Mouse (Mus musculus) spleen, adult 2 months (tissue): ENCODE results near the gene Inpp5b. TPM values are rescaled to one million over a fixed set of nuclear protein-coding genes. Genes with fewer than 3 reads are reported as not detected.

Source experiments
- DNase-seq, 2 experiments: peaks; one replicate each; pipeline versions ENCODE4 v3.0.0 to v3.0.0-alpha.2; 2012 to 2021; ENCODE audit warnings: low spot score in 2 of 2, low read depth in 1 of 2
- H3K27ac ChIP-seq: fragments of 200-500 bp; 2 replicates; pipeline ENCODE4 v1.5.1; 2012; ENCODE audit warnings: low read length, inconsistent platforms; ENCODE audit not compliant: insufficient read depth
- H3K27me3 ChIP-seq: fragments of 200-500 bp; 2 replicates; pipeline ENCODE4 v1.6.1; 2012; ENCODE audit warnings: mild to moderate bottlenecking, moderate library complexity, low read length, inconsistent platforms; ENCODE audit not compliant: control insufficient read depth, insufficient read depth
- H3K36me3 ChIP-seq: fragments of 200-500 bp; 2 replicates; pipeline ENCODE4 v1.6.1; 2012; ENCODE audit warnings: mild to moderate bottlenecking, low read length, inconsistent platforms; ENCODE audit not compliant: control insufficient read depth, insufficient read depth
- H3K4me1 ChIP-seq: fragments of 200-500 bp; 2 replicates; pipeline ENCODE4 v1.6.1; 2011; ENCODE audit warnings: inconsistent platforms; ENCODE audit not compliant: control insufficient read depth, insufficient read depth, insufficient read length
- H3K4me3 ChIP-seq: fragments of 200-500 bp; 2 replicates; pipeline ENCODE4 v1.5.1; 2011; ENCODE audit warnings: mild to moderate bottlenecking, inconsistent platforms; ENCODE audit not compliant: insufficient read depth, insufficient read length; ENCODE audit errors: extremely low read depth
- CTCF ChIP-seq: fragments of 200-500 bp; IDR thresholded peaks from 2 replicates; pipeline ENCODE4 v1.5.1; 2011; ENCODE audit warnings: mild to moderate bottlenecking, inconsistent platforms; ENCODE audit not compliant: insufficient read depth, insufficient read length, insufficient replicate concordance; ENCODE audit errors: extremely low read depth
- POLR2A ChIP-seq: fragments of 200-500 bp; IDR thresholded peaks from 2 replicates; pipeline ENCODE4 v1.6.1; 2011; ENCODE audit warnings: low read depth, low read length, inconsistent platforms
- WGBS: fragments of 180-500 bp; shearing (Covaris S2); methylation state at CpG from one replicate; pipeline ENCODE4 v1.1.7; 2018; 5-methylcytosine and 5-hydroxymethylcytosine counted together
- polyA plus RNA-seq: library from polyadenylated mRNA; depleted of rRNA; stranded (reverse); fragments of >200 nt; gene quantifications from 2 replicates; pipeline ENCODE4 v1.2.3, GENCODE M21; 2012

Inpp5b gene
- polyA plus RNA-seq, 1 experiment = 31.3 TPM

GRCm38 (mm10) chr4:124811347-124811975 is 69.8 kb downstream of the Inpp5b start:
- no peaks in the 10 kb centered on the region for H3K27me3 ChIP-seq
- peaks cover 3% of the 10 kb centered on the region; the same call in 1 of the 2 replicates for H3K36me3 ChIP-seq
- H3K4me1 ChIP-seq = no peaks in the 10 kb centered on the region
- WGBS = 86% methylated on average over 9 of the region's 9 CpGs
- TF ChIP-seq CTCF (no peak), POLR2A (no peak)
- H3K4me3 ChIP-seq = no peak overlapping the region
- DNase-seq = no peak
- H3K27ac ChIP-seq = no peak overlapping the region

GRCm38 (mm10) chr4:124815901-124816300 is 74.3 kb downstream of the Inpp5b start:
- no peak for DNase-seq
- Histone ChIP-seq H3K4me1 (no peaks in the 10 kb centered on the region), H3K36me3 (peaks cover 1% of the 10 kb centered on the region; the same call in 1 of the 2 replicates)

GRCm38 (mm10) chr4:124817803-124818202 is 76.2 kb downstream of the Inpp5b start:
- no peak for TF ChIP-seq POLR2A
- no peak for TF ChIP-seq CTCF
- 58% methylated on average over 6 of the region's 6 CpGs for WGBS
- DNase-seq = no peak
- Histone ChIP-seq H3K27ac (no peak overlapping the region), H3K27me3 (no peaks in the 10 kb centered on the region), H3K4me3 (no peak overlapping the region), H3K36me3 (peaks cover 8% of the 10 kb centered on the region), H3K4me1 (no peaks in the 10 kb centered on the region)

More at GRCm38 (mm10) chr4:124815901-124816300, 74.3 kb downstream of the Inpp5b start:
- no peak overlapping the region for H3K27ac ChIP-seq
- no peak overlapping the region for H3K4me3 ChIP-seq
- TF ChIP-seq POLR2A (no peak), CTCF (no peak)
- H3K27me3 ChIP-seq = no peaks in the 10 kb centered on the region
- WGBS = 99% methylated on average over 11 of the region's 11 CpGs

DNA sequence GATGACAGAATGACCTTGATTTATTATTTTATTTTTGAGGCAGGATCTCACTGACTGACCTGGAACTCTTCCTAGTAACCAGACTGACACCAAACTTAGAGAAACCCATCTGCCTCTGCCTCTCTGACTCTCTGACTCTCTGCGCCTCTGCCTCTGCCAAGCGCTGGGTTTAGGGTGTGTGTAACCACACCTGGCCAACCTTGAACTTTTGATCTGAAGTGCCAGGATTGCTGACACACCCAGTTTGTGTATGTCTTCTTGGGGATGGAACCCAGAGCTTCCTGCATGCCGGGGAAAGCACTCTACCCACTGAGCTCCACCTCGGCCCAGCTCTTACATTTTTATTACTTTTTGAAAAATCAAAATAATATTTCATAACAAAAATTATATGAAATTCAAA is 77.2 kb downstream of the Inpp5b start:
- Histone ChIP-seq H3K4me3 (no peak overlapping the region), H3K27ac (no peak overlapping the region), H3K36me3 (peaks cover 8% of the 10 kb centered on the region), H3K4me1 (no peaks in the 10 kb centered on the region), H3K27me3 (no peaks in the 10 kb centered on the region)
- TF ChIP-seq POLR2A = no peak
- no peak for TF ChIP-seq CTCF
- WGBS = 79% methylated on average over 4 of the region's 4 CpGs
- DNase-seq = no peak

DNA sequence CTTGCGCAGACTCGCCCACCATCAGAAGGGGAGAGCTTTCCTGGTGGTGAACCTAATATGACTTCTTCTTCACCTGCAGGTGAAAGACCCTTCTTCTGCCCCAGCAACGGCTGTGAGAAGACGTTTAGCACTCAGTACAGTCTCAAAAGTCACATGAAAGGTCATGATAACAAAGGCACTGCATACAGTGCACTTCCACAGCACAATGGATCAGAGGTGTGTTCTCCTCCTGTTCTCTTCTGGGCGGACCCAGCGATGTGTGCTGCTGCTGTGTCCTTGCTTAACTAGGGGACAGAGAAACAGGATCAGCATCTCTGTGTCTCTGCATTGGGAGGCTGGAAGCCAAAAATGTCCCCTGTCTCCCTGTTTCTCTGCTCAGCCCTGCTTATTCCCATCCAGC is 83.3 kb downstream of the Inpp5b start:
- Histone ChIP-seq H3K4me1 (no peaks in the 10 kb centered on the region), H3K27ac (no peak overlapping the region), H3K36me3 (peaks cover 30% of the 10 kb centered on the region), H3K27me3 (no peaks in the 10 kb centered on the region), H3K4me3 (no peak overlapping the region)
- no peak for DNase-seq
- 95% methylated on average over 6 of the region's 6 CpGs for WGBS
- TF ChIP-seq POLR2A (no peak), CTCF (no peak)

GRCm38 (mm10) chr4:124825371-124825965 is 83.8 kb downstream of the Inpp5b start:
- no peaks in the 10 kb centered on the region for H3K27me3 ChIP-seq
- H3K36me3 ChIP-seq = peaks cover 31% of the 10 kb centered on the region
- H3K27ac ChIP-seq = no peak overlapping the region
- no peaks in the 10 kb centered on the region for H3K4me1 ChIP-seq
- no peak overlapping the region for H3K4me3 ChIP-seq
- no peak for DNase-seq
- 97% methylated on average over 21 of the region's 21 CpGs for WGBS
- no peak for TF ChIP-seq POLR2A
- no peak for TF ChIP-seq CTCF

DNA sequence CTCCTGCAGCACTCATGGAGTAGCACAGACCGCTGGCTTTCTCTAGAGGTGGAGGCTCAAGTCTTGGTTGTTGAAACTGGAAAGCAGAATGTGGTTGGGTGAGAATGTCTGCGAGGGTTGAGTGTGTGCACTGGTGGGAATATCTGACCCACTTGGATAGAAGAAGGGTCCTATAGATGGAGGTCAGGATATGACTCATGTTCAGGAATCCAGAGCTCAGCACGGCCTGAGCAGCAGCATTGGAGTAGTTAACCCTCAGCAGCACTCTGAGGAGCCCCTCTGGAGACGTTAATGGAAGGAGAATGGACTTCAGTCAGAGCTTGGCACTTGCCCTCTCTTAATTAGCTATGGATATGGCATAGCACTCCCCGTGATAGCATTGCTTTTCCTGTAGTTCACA is 88.0 kb downstream of the Inpp5b start:
- no peak for DNase-seq
- 85% methylated on average over 5 of the region's 5 CpGs for WGBS
- H3K36me3 ChIP-seq = peaks cover 35% of the 10 kb centered on the region
- H3K4me1 ChIP-seq = no peaks in the 10 kb centered on the region
- no peaks in the 10 kb centered on the region for H3K27me3 ChIP-seq
- TF ChIP-seq CTCF (no peak), POLR2A (no peak)
- no peak overlapping the region for H3K4me3 ChIP-seq
- H3K27ac ChIP-seq = no peak overlapping the region
